Mouse (Mus musculus): ENCODE measurements at regions not wholly inside any gene's neighbourhood (a gene's known extent, or its start where the extent isn't known, plus 50 kb on each side); places are given as distances from the start of the nearest gene placed in this dataset.

- TF ChIP-seq CTCF (IDR thresholded peaks at IDR 0.05) = no peak
- in situ Hi-C loops (cut with MboI; ENCODE audit: low pct_unique_long_range_greater_than_20kb) = no loop called here
- POLR2A ChIA-PET = no interaction called here
- CTCF ChIA-PET = no interaction called here
- ATAC-seq (no peak), DNase-seq (ENCODE audit: low read depth, low spot score) (no peak)
- H3K27me3 ChIP-seq = peaks cover 73% of the 10 kb centered on the region
These were observed 74.0 kb downstream of the Rhcg start for GRCm38 (mm10) chr7:79543231-79544071.

GRCm38 (mm10) chr7:79542379-79543015, 75.0 kb downstream of the Rhcg start:
- in situ Hi-C loops (cut with MboI; ENCODE audit: low pct_unique_long_range_greater_than_20kb) = no loop called here
- POLR2A ChIA-PET = no interaction called here
- ATAC-seq = no peak
- peaks cover 80% of the 10 kb centered on the region for H3K27me3 ChIP-seq
- no peak for DNase-seq (ENCODE audit: low read depth, low spot score)
- no peak for TF ChIP-seq CTCF (IDR thresholded peaks at IDR 0.05)
- CTCF ChIA-PET = no interaction called here

GRCm38 (mm10) chr7:79540246-79540645, 74.1 kb upstream of the Polg start:
- peaks cover 85% of the 10 kb centered on the region for H3K27me3 ChIP-seq
- no peak for ATAC-seq
- POLR2A ChIA-PET = no interaction called here
- TF ChIP-seq CTCF (IDR thresholded peaks at IDR 0.05) = no peak
- in situ Hi-C loops (cut with MboI; ENCODE audit: low pct_unique_long_range_greater_than_20kb) = no loop called here
- CTCF ChIA-PET = no interaction called here
- DNase-seq (ENCODE audit: low read depth, low spot score) = no peak

- ChIA-PET POLR2A (no interaction called here), CTCF (interaction anchor here (1.1 kb wide), 1 partner anchor 22 kb away, joined by 4 read pairs; no protein-coding TSS in a partner anchor)
- H3K27me3 ChIP-seq = peaks cover 86% of the 10 kb centered on the region
- DNase-seq (ENCODE audit: low read depth, low spot score) (no peak), ATAC-seq (no peak)
- TF ChIP-seq CTCF (IDR thresholded peaks at IDR 0.05) = no peak
- in situ Hi-C loops (cut with MboI; ENCODE audit: low pct_unique_long_range_greater_than_20kb) = loop anchor here (5.0 kb wide), 1 partner anchor 42 kb away; no protein-coding TSS in a partner anchor
These were observed 73.3 kb upstream of the Polg start for GRCm38 (mm10) chr7:79539426-79539825.

GRCm38 (mm10) chr7:79536157-79536641, 70.0 kb upstream of the Polg start:
- ChIA-PET POLR2A (no interaction called here), CTCF (interaction anchor here (1.7 kb wide), 1 partner anchor 11 kb away, joined by 7 read pairs; no protein-coding TSS in a partner anchor)
- peaks cover 88% of the 10 kb centered on the region for H3K27me3 ChIP-seq
- DNase-seq (ENCODE audit: low read depth, low spot score) (no peak), ATAC-seq (no peak)
- in situ Hi-C loops (cut with MboI; ENCODE audit: low pct_unique_long_range_greater_than_20kb) = loop anchor here (5.0 kb wide), 1 partner anchor 39 kb away; no protein-coding TSS in a partner anchor
- no peak for TF ChIP-seq CTCF (IDR thresholded peaks at IDR 0.05)

- in situ Hi-C loops (cut with MboI; ENCODE audit: low pct_unique_long_range_greater_than_20kb) = loop anchor here (5.0 kb wide), 1 partner anchor 38 kb away; no protein-coding TSS in a partner anchor
- no peak for TF ChIP-seq CTCF (IDR thresholded peaks at IDR 0.05)
- H3K27me3 ChIP-seq = peaks cover 87% of the 10 kb centered on the region
- DNase-seq (ENCODE audit: low read depth, low spot score) (no peak), ATAC-seq (peak; percentile 33)
- POLR2A ChIA-PET = interaction anchor here (0.6 kb wide), 1 partner anchor 19 kb away, joined by 3 read pairs; no protein-coding TSS in a partner anchor
- CTCF ChIA-PET = interaction anchor here (1.2 to 1.7 kb wide), 2 partner anchors 12 kb away, joined by 3 to 7 read pairs; no protein-coding TSS in a partner anchor
These were observed 69.3 kb upstream of the Polg start for GRCm38 (mm10) chr7:79535251-79536111.

- peaks cover 82% of the 10 kb centered on the region for H3K27me3 ChIP-seq
- ChIA-PET POLR2A (no interaction called here), CTCF (interaction anchor here (0.8 to 1.2 kb wide), 2 partner anchors 12 to 38 kb away, joined by 3 read pairs; no protein-coding TSS in a partner anchor)
- ATAC-seq = no peak
- no peak for DNase-seq (ENCODE audit: low read depth, low spot score)
- in situ Hi-C loops (cut with MboI; ENCODE audit: low pct_unique_long_range_greater_than_20kb) = loop anchor here (5.0 kb wide), 1 partner anchor 38 kb away; no protein-coding TSS in a partner anchor
- no peak for TF ChIP-seq CTCF (IDR thresholded peaks at IDR 0.05)
These were observed 68.7 kb upstream of the Polg start for GRCm38 (mm10) chr7:79534819-79535218.

GRCm38 (mm10) chr7:79534381-79534780, 68.2 kb upstream of the Polg start:
- no peak for DNase-seq (ENCODE audit: low read depth, low spot score)
- no peak for ATAC-seq
- H3K27me3 ChIP-seq = peaks cover 78% of the 10 kb centered on the region
- no peak for TF ChIP-seq CTCF (IDR thresholded peaks at IDR 0.05)
- ChIA-PET CTCF (interaction anchor here (0.8 to 1.4 kb wide), 3 partner anchors 12 to 38 kb away, joined by 3 to 8 read pairs (median 3); no protein-coding TSS in a partner anchor), POLR2A (no interaction called here)
- in situ Hi-C loops (cut with MboI; ENCODE audit: low pct_unique_long_range_greater_than_20kb) = no loop called here

GRCm38 (mm10) chr7:79532626-79533140, 66.5 kb upstream of the Polg start:
- in situ Hi-C loops (cut with MboI; ENCODE audit: low pct_unique_long_range_greater_than_20kb) = no loop called here

More at GRCm38 (mm10) chr7:79532626-79533140, 66.5 kb upstream of the Polg start:
- peaks cover 76% of the 10 kb centered on the region for H3K27me3 ChIP-seq
- TF ChIP-seq CTCF (IDR thresholded peaks at IDR 0.05) = no peak
- DNase-seq (ENCODE audit: low read depth, low spot score) (no peak), ATAC-seq (no peak)
- CTCF ChIA-PET = no interaction called here
- POLR2A ChIA-PET = no interaction called here

Data from Patski (cell line).